Mouse (Mus musculus) gonadal fat pad, adult 2 months (tissue): ENCODE data around the gene Nudt13. TPM values are rescaled to one million over a fixed set of nuclear protein-coding genes. Genes with fewer than 3 reads are reported as not detected.
A peak's percentile ranks its signal among the peaks of the same experiment; 100 is the strongest.
"Not testable (repeated sequence)": the region's sequence is repeated elsewhere in the genome, so short reads cannot be mapped to it uniquely, and the experiment has no call there.

Experiments
- DNase-seq: peaks from one replicate; pipeline ENCODE4 v3.0.0-alpha.2; 2012; ENCODE audit warnings: low read depth
- polyA plus RNA-seq: library from polyadenylated mRNA; depleted of rRNA; stranded (reverse); fragments of >200 nt; gene quantifications from 2 replicates; pipeline ENCODE4 v1.2.3, GENCODE M21; 2012; rRNA removed

Gene Nudt13
- 25.3 and 37.6 TPM in 2 replicates for polyA plus RNA-seq

GRCm38 (mm10) chr14:20294117-20294892 is at the start of gene Nudt13:
Gene Nudt13, plus strand, starts transcription at chr14:20294697.
- peak; percentile 81 for DNase-seq

GRCm38 (mm10) chr14:20245318-20245717 is 49.2 kb upstream of the Nudt13 start:
- DNase-seq: no peak

GRCm38 (mm10) chr14:20245861-20246260 is 48.6 kb upstream of the Nudt13 start:
- DNase-seq: no peak

- no peak for DNase-seq
Observed at GRCm38 (mm10) chr14:20246811-20247266, 47.7 kb upstream of the Nudt13 start.

- no peak for DNase-seq
Observed at GRCm38 (mm10) chr14:20248001-20248400, 46.5 kb upstream of the Nudt13 start.

- no peak for DNase-seq
Observed at GRCm38 (mm10) chr14:20250237-20251171, 44.0 kb upstream of the Nudt13 start.

GRCm38 (mm10) chr14:20258185-20259113 is 36.0 kb upstream of the Nudt13 start:
- no peak for DNase-seq

GRCm38 (mm10) chr14:20262346-20262745 is 32.2 kb upstream of the Nudt13 start:
- no peak for DNase-seq

GRCm38 (mm10) chr14:20268421-20268820 is 26.1 kb upstream of the Nudt13 start:
- no peak for DNase-seq

- DNase-seq: no peak
Observed at GRCm38 (mm10) chr14:20269082-20269809, 25.3 kb upstream of the Nudt13 start, which contains the start of gene Kcnk16. Gene Kcnk16, minus strand, starts transcription at chr14:20269199.

- no peak for DNase-seq
Observed at GRCm38 (mm10) chr14:20291391-20291790, 3.1 kb upstream of the Nudt13 start.

- no peak for DNase-seq
Observed at GRCm38 (mm10) chr14:20294947-20295346, 450 bp downstream of the Nudt13 start.

- DNase-seq: no peak
Observed at GRCm38 (mm10) chr14:20297616-20298015, 3.1 kb downstream of the Nudt13 start.

GRCm38 (mm10) chr14:20298131-20298530 is 3.6 kb downstream of the Nudt13 start:
- DNase-seq: peak; percentile 96

GRCm38 (mm10) chr14:20305085-20305484 is 10.6 kb downstream of the Nudt13 start:
- DNase-seq: not testable (repeated sequence)

GRCm38 (mm10) chr14:20315137-20315536 is 20.6 kb downstream of the Nudt13 start:
- no peak for DNase-seq

- no peak for DNase-seq
Observed at GRCm38 (mm10) chr14:20319420-20319819, 24.9 kb downstream of the Nudt13 start.

GRCm38 (mm10) chr14:20324196-20324595 is 29.7 kb downstream of the Nudt13 start:
- no peak for DNase-seq

GRCm38 (mm10) chr14:20328474-20328873 is 34.0 kb downstream of the Nudt13 start:
- no peak for DNase-seq

- no peak for DNase-seq
Observed at GRCm38 (mm10) chr14:20331316-20331715, 36.8 kb downstream of the Nudt13 start.

- no peak for DNase-seq
Observed at GRCm38 (mm10) chr14:20339415-20339814, 44.9 kb downstream of the Nudt13 start.
